Mouse (Mus musculus) kidney, adult 11 months (tissue): ENCODE measurements around the gene Tmem255b.

Source experiments
- DNase-seq: peaks from one replicate; pipeline ENCODE4 v3.0.0; 2022

Gene Tmem255b

GRCm38 (mm10) chr8:13451747-13452277 lies 16.8 kb downstream of the Tmem255b start:
- DNase-seq, result no peak

- no peak for DNase-seq
Measured at GRCm38 (mm10) chr8:13454341-13455113, 19.5 kb downstream of the Tmem255b start.

GRCm38 (mm10) chr8:13455295-13455694 lies 20.3 kb downstream of the Tmem255b start:
- peak; percentile 65 for DNase-seq

GRCm38 (mm10) chr8:13459431-13459830 lies 24.4 kb downstream of the Tmem255b start:
- DNase-seq, result no peak

- peak; percentile 50 for DNase-seq
Measured at GRCm38 (mm10) chr8:13461085-13461765, 26.2 kb downstream of the Tmem255b start.

- peak; percentile 68 for DNase-seq
Measured at GRCm38 (mm10) chr8:13461843-13462242, 26.9 kb downstream of the Tmem255b start.

GRCm38 (mm10) chr8:13462392-13462791 lies 27.4 kb downstream of the Tmem255b start:
- DNase-seq, result peak; percentile 94

GRCm38 (mm10) chr8:13465324-13465723 lies 30.3 kb downstream of the Tmem255b start:
- no peak for DNase-seq

- no peak for DNase-seq
Measured at GRCm38 (mm10) chr8:13466989-13467388, 32.0 kb downstream of the Tmem255b start.

GRCm38 (mm10) chr8:13468737-13469136 lies 33.7 kb downstream of the Tmem255b start:
- DNase-seq, result no peak

GRCm38 (mm10) chr8:13471484-13471883 lies 36.5 kb downstream of the Tmem255b start:
- DNase-seq, result no peak

- DNase-seq, result peak; percentile 42
Measured at GRCm38 (mm10) chr8:13472284-13472683, 37.3 kb downstream of the Tmem255b start.

GRCm38 (mm10) chr8:13475892-13476291 lies 40.9 kb downstream of the Tmem255b start:
- no peak for DNase-seq

GRCm38 (mm10) chr8:13481089-13481554 lies 46.1 kb downstream of the Tmem255b start:
- no peak for DNase-seq

GRCm38 (mm10) chr8:13481596-13481995 lies 46.6 kb downstream of the Tmem255b start:
- peak; percentile 77 for DNase-seq

GRCm38 (mm10) chr8:13482101-13482801 lies 47.3 kb downstream of the Tmem255b start:
- DNase-seq, result peak; percentile 90

GRCm38 (mm10) chr8:13483191-13483590 lies 48.2 kb downstream of the Tmem255b start:
- DNase-seq, result no peak

- DNase-seq, result no peak
Measured at GRCm38 (mm10) chr8:13489351-13489750, 54.4 kb downstream of the Tmem255b start.

- peak; percentile 57 for DNase-seq
Measured at GRCm38 (mm10) chr8:13489986-13490910, 55.3 kb downstream of the Tmem255b start.

GRCm38 (mm10) chr8:13491491-13492010 lies 56.6 kb downstream of the Tmem255b start:
- no peak for DNase-seq

GRCm38 (mm10) chr8:13492198-13492995 lies 57.4 kb downstream of the Tmem255b start:
- peak; percentile 85 for DNase-seq
